Mouse (Mus musculus) hindbrain, embryonic 13.5 days (tissue): ENCODE measurements around the gene Tbc1d22b. TPM values are rescaled to one million over a fixed set of nuclear protein-coding genes. Genes with fewer than 3 reads are reported as not detected.

Experiments
- ATAC-seq: fragments of 200-750 bp; cut with Nextera tagmentation; 2 replicates; pipeline ENCODE4 v1.8.0; 2017; ENCODE audit warnings: moderate TSS enrichment; ENCODE audit not compliant: low FRiP score
- H3K27ac ChIP-seq: fragments of 300-500 bp; sonication (generic); 2 replicates; pipeline ENCODE4 v1.5.1; 2015; ENCODE audit warnings: inconsistent platforms, mild to moderate bottlenecking, moderate library complexity
- H3K27me3 ChIP-seq: fragments of 300-500 bp; sonication (generic); 2 replicates; pipeline ENCODE4 v1.6.1; 2015; ENCODE audit warnings: mild to moderate bottlenecking, inconsistent platforms
- H3K36me3 ChIP-seq: fragments of 300-500 bp; sonication (generic); 2 replicates; pipeline ENCODE4 v1.6.1; 2015; ENCODE audit warnings: mild to moderate bottlenecking, inconsistent platforms
- H3K4me1 ChIP-seq: fragments of 300-500 bp; sonication (generic); replicated peaks from 2 replicates; pipeline ENCODE4 v1.6.1; 2015; ENCODE audit warnings: inconsistent platforms
- H3K4me2 ChIP-seq: fragments of 300-500 bp; sonication (generic); 2 replicates; pipeline ENCODE4 v1.6.1; 2015; ENCODE audit warnings: inconsistent platforms, mild to moderate bottlenecking, moderate library complexity
- H3K4me3 ChIP-seq: fragments of 300-500 bp; sonication (generic); 2 replicates; pipeline ENCODE4 v1.5.1; 2015; ENCODE audit warnings: mild to moderate bottlenecking, inconsistent platforms
- H3K9ac ChIP-seq: fragments of 300-500 bp; sonication (generic); 2 replicates; pipeline ENCODE4 v1.6.1; 2015; ENCODE audit warnings: mild to moderate bottlenecking, inconsistent platforms
- H3K9me3 ChIP-seq: fragments of 300-500 bp; sonication (generic); 2 replicates; pipeline ENCODE4 v1.6.1; 2016; ENCODE audit warnings: inconsistent platforms
- WGBS: fragments of 180-500 bp; shearing (Covaris S2); methylation state at CpG from one replicate; pipeline ENCODE4 v1.1.7; 2015; 5-methylcytosine and 5-hydroxymethylcytosine counted together
- polyA plus RNA-seq: library from polyadenylated mRNA; unstranded; fragments of >200 nt; fragmentation: Nextera tagmentation; extraction: Ambion mirVana; gene quantifications from 2 replicates; pipeline ENCODE4 v1.2.1, GENCODE M21; 2015

Tbc1d22b gene
- polyA plus RNA-seq: 22.1 and 22.8 TPM in 2 replicates

DNA sequence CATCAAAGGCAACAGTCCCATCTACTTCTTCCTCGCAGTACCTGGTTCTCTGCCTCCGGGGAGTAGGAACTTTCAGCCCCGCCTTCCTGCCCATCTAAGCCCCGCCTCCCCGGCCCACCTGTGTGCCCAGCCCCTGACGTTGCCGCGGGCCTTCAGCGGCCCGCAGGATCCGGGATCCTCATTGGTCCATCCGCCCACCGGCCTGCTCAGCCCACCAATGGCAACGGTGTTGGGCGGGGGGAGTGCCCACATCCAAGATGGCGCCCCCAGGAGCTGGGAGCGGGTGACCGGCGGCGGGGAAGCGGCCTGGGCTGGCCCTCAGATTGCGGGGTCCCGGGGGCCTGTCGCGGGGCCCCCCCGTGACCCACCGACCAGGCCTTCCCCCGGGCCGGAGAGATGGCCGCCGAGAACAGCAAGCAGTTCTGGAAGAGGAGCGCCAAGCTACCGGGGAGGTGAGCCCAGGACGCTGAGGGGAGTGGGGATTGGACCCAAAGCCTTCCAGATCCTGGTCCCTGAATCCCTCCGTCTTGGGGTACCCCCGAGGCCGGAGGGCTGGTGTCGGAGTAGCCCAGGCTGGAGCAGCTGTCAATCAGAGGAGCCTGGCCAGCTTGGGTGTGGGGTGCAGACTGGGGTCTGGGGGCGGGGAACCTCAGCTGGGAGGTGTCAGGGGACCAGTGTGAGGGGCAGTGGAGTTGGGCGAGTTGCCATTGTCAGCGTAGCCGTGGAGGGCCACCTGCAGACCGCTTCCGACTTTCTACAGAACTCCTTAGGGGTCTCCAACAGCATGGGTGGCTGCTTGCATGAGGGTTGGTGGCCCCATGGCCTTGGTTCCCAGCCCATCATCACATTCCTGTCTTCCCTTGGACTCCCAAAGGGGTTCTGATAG is at the start of gene Tbc1d22b, which contains the start of gene Gm17657:
Gene Tbc1d22b, plus strand, starts transcription at position 243 of the 886 bp plus-strand sequence.
Gene Gm17657, minus strand, starts transcription at position 96 of the 886 bp plus-strand sequence.
- WGBS: under 1% methylated on average over 44 of the region's 44 CpGs
- peak within 1 kb of the TSS; percentile 95 for H3K4me3 ChIP-seq
- no peaks in the 10 kb centered on the region for H3K27me3 ChIP-seq
- H3K27ac ChIP-seq: peak within 1 kb of the TSS; percentile 62
- H3K4me1 ChIP-seq: peaks cover 18% of the 10 kb centered on the region
- H3K4me2 ChIP-seq: peak within 1 kb of the TSS; percentile 99
- peak within 1 kb of the TSS; percentile 93 for H3K9ac ChIP-seq
- peak; percentile 98 for ATAC-seq
- H3K36me3 ChIP-seq: no peaks in the 10 kb centered on the region
- H3K9me3 ChIP-seq: no peaks in the 10 kb centered on the region

DNA sequence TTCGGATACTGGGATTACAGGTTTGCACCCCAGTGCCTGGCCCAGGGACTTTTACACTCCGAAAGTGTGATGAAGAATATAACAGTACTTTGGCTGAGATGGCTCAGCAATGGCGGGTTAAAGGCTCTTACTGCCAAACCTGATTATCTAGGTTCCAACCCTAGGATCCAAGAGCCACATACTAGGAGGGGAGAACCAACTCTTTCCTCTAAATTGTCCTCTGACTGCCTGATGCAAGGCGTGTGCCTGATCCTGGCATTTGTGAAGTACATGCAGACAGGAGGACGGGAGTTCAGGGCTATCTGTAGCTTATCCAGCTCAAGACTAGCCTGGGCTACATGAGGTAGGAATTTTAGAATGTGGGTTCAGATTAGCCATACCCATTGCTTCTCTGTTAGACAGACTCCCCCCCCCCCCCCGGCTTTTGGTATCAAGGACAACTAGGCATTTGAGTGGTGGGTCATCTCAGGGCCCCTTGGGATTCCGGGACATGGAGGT is 49.3 kb upstream of the Tbc1d22b start:
- Histone ChIP-seq H3K9me3 (no peaks in the 10 kb centered on the region), H3K27me3 (0 out of 2 replicates have a peak, but pooled peaks cover 11% of the 10 kb centered on the region), H3K27ac (no peak overlapping the region), H3K4me2 (no peak overlapping the region), H3K4me3 (no peak overlapping the region), H3K4me1 (peaks cover 3% of the 10 kb centered on the region; the same call in 1 of the 2 replicates), H3K9ac (no peak overlapping the region), H3K36me3 (no peaks in the 10 kb centered on the region)
- no peak for ATAC-seq
- 83% methylated on average over 7 of the region's 7 CpGs for WGBS

DNA sequence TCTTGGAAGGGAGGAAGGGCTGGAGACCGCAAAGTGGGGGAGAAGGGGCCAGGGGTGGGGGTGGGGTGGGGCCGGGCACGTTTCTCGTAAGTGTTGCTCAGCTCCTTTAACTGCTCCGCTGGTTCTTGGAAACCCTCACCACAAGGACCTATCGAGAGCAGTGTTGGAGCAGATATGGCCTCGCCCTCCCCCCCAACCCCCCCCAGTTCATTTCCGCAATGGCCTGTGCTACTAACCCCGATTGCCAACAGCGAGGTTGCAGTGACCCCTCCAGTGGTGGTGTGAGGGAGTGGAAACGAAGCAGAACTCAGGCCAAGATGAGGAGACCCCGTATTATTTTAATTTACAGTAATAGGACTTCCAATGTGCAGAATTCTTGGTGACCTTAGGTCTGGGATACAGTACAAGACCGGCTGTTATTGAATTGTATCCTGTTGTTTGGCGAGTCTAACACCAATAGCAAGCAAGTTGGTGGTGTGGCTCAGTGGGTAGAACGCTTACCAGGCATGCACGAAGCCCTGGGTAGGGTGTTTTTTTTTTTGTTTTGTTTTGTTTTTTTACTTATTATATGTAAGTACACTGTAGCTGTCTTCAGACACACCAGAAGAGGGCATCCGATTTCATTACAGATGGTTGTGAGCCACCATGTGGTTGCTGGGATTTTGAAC is 48.6 kb upstream of the Tbc1d22b start:
- Histone ChIP-seq H3K36me3 (no peaks in the 10 kb centered on the region), H3K9me3 (no peaks in the 10 kb centered on the region), H3K27me3 (0 out of 2 replicates have a peak, but pooled peaks cover 11% of the 10 kb centered on the region), H3K4me3 (no peak overlapping the region), H3K9ac (no peak overlapping the region), H3K4me2 (no peak overlapping the region), H3K4me1 (peaks cover 3% of the 10 kb centered on the region; the same call in 1 of the 2 replicates), H3K27ac (no peak overlapping the region)
- WGBS: 81% methylated on average over 17 of the region's 17 CpGs
- ATAC-seq: no peak

DNA sequence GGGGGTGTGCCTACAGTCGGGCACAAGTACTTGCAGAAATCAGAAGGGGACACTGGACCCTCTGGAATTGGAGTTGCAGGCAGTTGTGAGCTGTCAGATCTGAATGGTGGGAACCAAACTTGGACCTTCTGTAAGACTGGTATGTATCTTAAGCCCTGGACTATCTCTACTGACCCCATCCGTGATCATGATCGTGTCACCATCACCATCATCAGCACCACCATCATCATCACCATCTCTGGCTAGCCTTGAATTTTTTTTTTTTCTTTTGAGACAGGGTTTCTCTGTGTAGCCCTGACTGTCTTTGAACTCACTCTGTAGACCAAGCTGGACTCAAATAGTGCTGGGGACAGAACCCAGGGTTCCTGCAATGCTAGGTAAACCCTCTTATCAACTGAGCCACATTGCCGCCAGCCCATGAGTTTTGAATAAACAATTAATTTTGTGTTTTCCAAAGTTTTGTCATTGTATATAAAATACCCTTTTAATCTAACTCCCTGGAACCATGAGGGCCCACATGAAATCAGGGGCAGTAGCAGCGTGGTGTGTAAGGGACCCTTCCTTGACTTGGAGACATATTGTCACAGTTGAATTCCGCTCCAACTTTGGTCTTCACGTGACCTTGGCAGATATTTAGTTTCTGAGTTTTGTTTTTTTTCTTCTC is 47.4 kb upstream of the Tbc1d22b start:
- H3K36me3 ChIP-seq: no peaks in the 10 kb centered on the region
- H3K9ac ChIP-seq: no peak overlapping the region
- 0 out of 2 replicates have a peak, but pooled peaks cover 11% of the 10 kb centered on the region for H3K27me3 ChIP-seq
- 0 out of 2 replicates have a peak overlapping the region, but pooled peaks have one; percentile 6 for H3K4me2 ChIP-seq
- peaks cover 3% of the 10 kb centered on the region; the same call in 1 of the 2 replicates for H3K4me1 ChIP-seq
- no peak for ATAC-seq
- H3K4me3 ChIP-seq: no peak overlapping the region
- no peaks in the 10 kb centered on the region for H3K9me3 ChIP-seq
- 84% methylated on average over 7 of the region's 7 CpGs for WGBS
- H3K27ac ChIP-seq: no peak overlapping the region

DNA sequence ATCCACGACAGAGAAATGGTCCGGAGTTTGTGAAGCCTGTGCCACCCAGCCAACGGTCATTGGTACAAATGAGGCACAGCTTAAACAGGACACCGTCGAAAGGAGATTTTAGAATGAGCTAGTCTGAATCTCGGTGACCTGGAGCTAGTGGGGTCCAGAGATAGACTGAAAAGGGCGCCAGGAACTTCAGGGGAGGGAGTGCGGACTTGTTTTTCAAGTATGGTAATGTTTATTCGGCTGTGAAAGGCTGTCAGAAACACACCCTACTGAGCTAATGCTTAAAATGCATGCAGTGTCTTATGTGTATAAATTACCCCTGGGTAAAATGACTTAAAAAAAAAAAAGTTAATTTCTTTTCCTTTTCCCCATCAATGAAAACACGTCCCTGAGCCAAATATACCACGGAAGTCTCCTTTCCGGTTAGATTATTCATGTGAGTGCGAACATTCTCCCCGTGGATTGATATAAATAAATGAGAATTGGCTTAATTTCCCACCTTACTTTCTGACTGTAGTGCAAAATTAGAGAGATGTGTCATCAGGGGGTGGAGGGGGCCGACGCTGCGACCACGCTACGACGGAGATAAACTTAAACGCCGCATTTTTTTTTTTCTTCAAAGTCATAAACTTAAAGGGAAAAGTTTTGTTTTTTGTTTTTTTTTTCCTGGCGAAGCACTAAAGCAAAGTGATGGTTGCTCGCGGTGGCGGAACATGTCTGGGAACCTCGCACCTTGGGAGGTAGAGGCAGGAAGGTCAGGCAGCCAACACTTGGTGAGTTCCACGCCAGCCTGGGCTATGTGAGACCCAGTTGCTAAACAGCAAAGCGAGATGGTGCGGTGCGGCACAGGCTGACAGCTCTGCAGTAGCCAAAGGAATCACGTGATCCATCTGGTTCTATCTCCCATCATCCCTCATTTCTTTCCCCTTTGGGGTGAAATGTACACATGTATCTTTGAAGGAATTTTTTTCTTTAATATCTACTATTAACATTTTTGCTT is 46.6 kb upstream of the Tbc1d22b start:
- H3K4me2 ChIP-seq: peak overlapping the region; percentile 18; the same call in 1 of the 2 replicates
- H3K27ac ChIP-seq: no peak overlapping the region
- no peak overlapping the region for H3K4me3 ChIP-seq
- no peaks in the 10 kb centered on the region for H3K36me3 ChIP-seq
- no peaks in the 10 kb centered on the region for H3K9me3 ChIP-seq
- 19% methylated on average over 32 of the region's 32 CpGs for WGBS
- no peak overlapping the region for H3K9ac ChIP-seq
- no peak for ATAC-seq
- H3K27me3 ChIP-seq: 0 out of 2 replicates have a peak, but pooled peaks cover 11% of the 10 kb centered on the region
- H3K4me1 ChIP-seq: peaks cover 3% of the 10 kb centered on the region; the same call in 1 of the 2 replicates

DNA sequence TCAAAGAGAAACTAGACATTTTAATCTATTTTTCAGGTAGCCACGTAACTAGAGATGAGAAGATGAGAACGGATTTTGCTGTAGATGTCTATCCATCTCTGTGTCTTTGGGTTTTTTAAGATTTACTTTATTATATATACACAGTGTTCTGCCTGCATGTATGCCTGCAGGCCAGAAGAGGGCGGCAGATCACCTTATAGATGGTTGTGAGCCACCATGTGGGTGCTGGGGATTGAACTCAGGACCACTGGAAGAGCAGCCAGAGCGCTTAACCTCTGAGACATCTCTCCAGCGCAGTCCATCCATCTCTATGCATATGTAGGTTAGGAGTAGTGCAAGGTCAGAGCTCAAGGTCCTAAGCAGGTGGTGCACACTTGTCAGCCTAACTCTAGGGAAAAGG is 45.9 kb upstream of the Tbc1d22b start:
- H3K9me3 ChIP-seq: no peaks in the 10 kb centered on the region
- 0 out of 2 replicates have a peak, but pooled peaks cover 11% of the 10 kb centered on the region for H3K27me3 ChIP-seq
- H3K4me1 ChIP-seq: peaks cover 3% of the 10 kb centered on the region; the same call in 1 of the 2 replicates
- WGBS: 76% methylated on average over 5 of the region's 5 CpGs
- no peak for ATAC-seq
- no peak overlapping the region for H3K9ac ChIP-seq
- no peaks in the 10 kb centered on the region for H3K36me3 ChIP-seq
- no peak overlapping the region for H3K4me3 ChIP-seq
- H3K27ac ChIP-seq: no peak overlapping the region
- H3K4me2 ChIP-seq: no peak overlapping the region

DNA sequence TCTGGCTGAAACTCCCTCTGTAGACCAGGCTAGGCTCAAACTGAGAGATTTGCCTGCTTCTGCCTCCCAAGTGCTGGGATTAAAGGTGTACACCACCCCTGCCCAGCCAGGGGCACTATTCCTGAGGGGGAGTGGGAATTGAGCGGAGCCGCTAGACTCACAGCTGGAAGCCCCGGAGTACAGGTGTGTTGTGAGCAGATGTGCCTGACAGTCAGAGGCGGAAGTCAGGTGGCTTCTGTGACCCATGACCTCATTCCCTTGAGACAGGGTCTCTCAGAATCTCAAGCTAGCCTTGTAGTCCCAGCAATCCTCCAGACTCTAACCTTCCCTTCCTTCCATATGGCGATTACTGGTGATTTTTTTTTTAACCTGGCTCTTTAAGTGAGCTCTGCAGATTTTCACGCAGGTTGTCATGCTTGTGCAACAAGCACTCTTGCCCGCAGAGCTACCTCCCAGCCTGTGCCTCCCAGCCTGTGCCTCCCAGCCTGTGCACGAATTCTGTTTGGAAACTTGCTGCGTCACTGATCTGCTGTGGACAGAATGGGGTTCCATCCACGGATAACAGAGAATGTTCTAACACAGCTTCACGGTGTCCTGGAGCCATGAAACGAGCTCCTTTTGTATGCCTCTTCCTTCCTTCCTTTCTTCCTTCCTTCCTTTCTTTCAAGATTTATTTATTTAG is 40.5 kb upstream of the Tbc1d22b start:
- Histone ChIP-seq H3K27ac (no peak overlapping the region), H3K9ac (no peak overlapping the region), H3K36me3 (no peaks in the 10 kb centered on the region), H3K4me3 (no peak overlapping the region), H3K27me3 (0 out of 2 replicates have a peak, but pooled peaks cover 3% of the 10 kb centered on the region), H3K9me3 (no peaks in the 10 kb centered on the region), H3K4me2 (no peak overlapping the region), H3K4me1 (no peaks in the 10 kb centered on the region)
- 73% methylated on average over 12 of the region's 12 CpGs for whole genome bisulfite sequencing
- ATAC-seq: no peak

DNA sequence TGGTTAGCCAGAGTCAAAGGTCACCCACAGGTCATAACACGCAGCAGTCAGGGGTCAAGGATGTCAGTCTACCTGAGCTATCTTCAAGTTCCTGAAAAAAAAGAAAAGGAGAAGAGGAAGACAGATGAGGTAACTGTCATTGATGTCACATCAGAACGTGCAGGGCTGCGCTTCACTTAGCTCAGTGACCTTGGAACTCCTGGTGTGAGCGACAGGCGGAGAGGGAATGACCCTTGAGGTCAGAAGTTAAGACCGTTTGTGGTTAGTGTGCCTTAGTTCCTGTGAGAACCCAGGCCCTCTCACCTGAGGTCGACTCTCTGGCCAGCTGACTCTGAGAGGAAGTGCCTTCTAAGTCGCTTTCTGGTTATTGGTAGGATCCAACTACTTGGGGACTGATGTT is 38.9 kb upstream of the Tbc1d22b start:
- Histone ChIP-seq H3K4me2 (no peak overlapping the region), H3K4me3 (no peak overlapping the region), H3K36me3 (no peaks in the 10 kb centered on the region), H3K9me3 (no peaks in the 10 kb centered on the region), H3K27ac (no peak overlapping the region), H3K4me1 (no peaks in the 10 kb centered on the region), H3K27me3 (no peaks in the 10 kb centered on the region), H3K9ac (no peak overlapping the region)
- no peak for ATAC-seq
- WGBS: 60% methylated on average over 8 of the region's 8 CpGs

DNA sequence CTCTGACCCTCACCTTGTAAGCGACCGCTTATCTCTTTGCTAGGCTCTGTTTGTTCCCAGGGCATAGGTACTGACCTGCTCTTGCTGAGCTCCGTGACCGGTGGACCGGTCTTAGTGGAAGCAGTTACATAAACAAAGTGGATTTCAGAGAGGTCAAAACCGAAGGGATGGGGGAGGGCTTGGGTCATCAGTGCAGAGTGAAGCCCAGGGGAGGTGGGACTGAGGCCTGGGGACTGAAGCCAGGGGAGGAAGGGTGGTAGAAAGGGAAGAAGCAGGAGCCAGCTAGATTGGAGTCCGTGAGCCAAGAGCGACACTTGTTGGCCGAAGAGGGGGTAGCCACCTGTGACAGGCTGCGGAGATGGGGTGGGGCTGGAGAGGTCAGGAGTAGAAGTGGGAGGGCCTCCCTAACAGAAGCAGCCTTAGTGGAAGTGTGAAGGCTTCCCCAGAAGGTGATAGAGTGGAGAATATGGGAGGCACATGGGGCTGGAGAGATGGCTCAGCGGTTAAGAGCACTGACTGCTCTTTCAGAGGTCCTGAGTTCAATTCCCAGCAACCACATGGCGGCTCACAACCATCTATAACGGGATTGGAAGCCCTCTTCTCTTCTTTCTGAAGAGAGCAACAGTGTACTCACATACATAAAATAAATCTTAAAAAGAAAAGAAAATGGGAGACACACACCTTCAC is 36.4 kb upstream of the Tbc1d22b start:
- H3K27ac ChIP-seq: no peak overlapping the region
- H3K4me2 ChIP-seq: no peak overlapping the region
- WGBS: 41% methylated on average over 13 of the region's 13 CpGs
- H3K4me3 ChIP-seq: no peak overlapping the region
- H3K9ac ChIP-seq: no peak overlapping the region
- no peaks in the 10 kb centered on the region for H3K36me3 ChIP-seq
- no peaks in the 10 kb centered on the region for H3K9me3 ChIP-seq
- no peaks in the 10 kb centered on the region for H3K4me1 ChIP-seq
- ATAC-seq: peak; percentile 43; the same call in 1 of the 2 replicates
- no peaks in the 10 kb centered on the region for H3K27me3 ChIP-seq

DNA sequence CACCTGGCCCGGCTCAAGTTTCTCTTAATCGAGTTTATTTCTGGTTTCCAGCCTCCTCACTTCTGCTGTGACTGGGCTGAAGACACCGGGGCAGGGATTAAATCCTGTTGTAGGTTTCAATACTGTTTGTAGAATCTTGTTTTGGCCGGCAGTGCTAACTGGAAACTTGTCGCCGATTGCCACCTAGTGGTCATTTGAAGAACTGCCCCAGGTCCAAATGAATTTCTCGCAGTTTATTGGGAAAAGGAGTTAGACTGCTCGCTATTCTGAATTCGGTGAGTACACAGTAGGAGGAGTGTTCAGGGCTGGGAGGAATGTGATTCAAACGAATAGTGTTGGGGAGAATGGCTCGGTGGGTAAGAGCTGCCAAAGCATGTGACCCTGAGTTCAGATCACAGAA is 35.1 kb upstream of the Tbc1d22b start:
- no peaks in the 10 kb centered on the region for H3K9me3 ChIP-seq
- no peaks in the 10 kb centered on the region for H3K36me3 ChIP-seq
- H3K4me3 ChIP-seq: no peak overlapping the region
- WGBS: 3% methylated on average over 11 of the region's 11 CpGs
- H3K27me3 ChIP-seq: no peaks in the 10 kb centered on the region
- ATAC-seq: no peak
- H3K4me2 ChIP-seq: no peak overlapping the region
- H3K27ac ChIP-seq: no peak overlapping the region
- no peaks in the 10 kb centered on the region for H3K4me1 ChIP-seq
- no peak overlapping the region for H3K9ac ChIP-seq
